Mouse (Mus musculus) midbrain, embryonic 12.5 days (tissue): ENCODE results near the gene Sfxn1. TPM values are rescaled to one million over a fixed set of nuclear protein-coding genes. Genes with fewer than 3 reads are reported as not detected.
A peak's percentile ranks its signal among the peaks of the same experiment; 100 is the strongest.

Experiments used
- ATAC-seq: fragments of 200-750 bp; cut with Nextera tagmentation; 2 replicates; pipeline ENCODE4 v1.8.0; 2017; ENCODE audit warnings: low read depth, moderate TSS enrichment, moderate library complexity; ENCODE audit not compliant: low FRiP score
- H3K27ac ChIP-seq: fragments of 300-500 bp; sonication (generic); replicated peaks from 2 replicates; pipeline ENCODE4 v1.5.1; 2016; ENCODE audit warnings: mild to moderate bottlenecking
- H3K27me3 ChIP-seq: fragments of 300-500 bp; sonication (generic); 2 replicates; pipeline ENCODE4 v1.6.1; 2016; ENCODE audit warnings: mild to moderate bottlenecking
- H3K36me3 ChIP-seq: fragments of 300-500 bp; sonication (generic); 2 replicates; pipeline ENCODE4 v1.6.1; 2016
- H3K4me1 ChIP-seq: fragments of 300-500 bp; sonication (generic); 2 replicates; pipeline ENCODE4 v1.6.1; 2016
- H3K4me2 ChIP-seq: fragments of 300-500 bp; sonication (generic); replicated peaks from 2 replicates; pipeline ENCODE4 v1.6.1; 2016; ENCODE audit warnings: mild to moderate bottlenecking, moderate library complexity
- H3K4me3 ChIP-seq: fragments of 300-500 bp; sonication (generic); 2 replicates; pipeline ENCODE4 v1.5.1; 2016; ENCODE audit warnings: mild to moderate bottlenecking
- H3K9ac ChIP-seq: fragments of 300-500 bp; sonication (generic); replicated peaks from 2 replicates; pipeline ENCODE4 v1.6.1; 2016; ENCODE audit warnings: mild to moderate bottlenecking, moderate library complexity
- H3K9me3 ChIP-seq: fragments of 300-500 bp; sonication (generic); 2 replicates; pipeline ENCODE4 v1.6.1; 2016; ENCODE audit warnings: mild to moderate bottlenecking
- WGBS: fragments of 180-500 bp; shearing (Covaris S2); methylation state at CpG from one replicate; pipeline ENCODE4 v1.1.7; 2016; 5-methylcytosine and 5-hydroxymethylcytosine counted together
- polyA plus RNA-seq: library from polyadenylated mRNA; unstranded; fragments of >200 nt; fragmentation: Nextera tagmentation; extraction: Ambion mirVana; gene quantifications from 2 replicates; pipeline ENCODE4 v1.2.1, GENCODE M21; 2016

The Sfxn1 gene
- polyA plus RNA-seq, 1 experiment from 2014 or later: 73.8 TPM

DNA sequence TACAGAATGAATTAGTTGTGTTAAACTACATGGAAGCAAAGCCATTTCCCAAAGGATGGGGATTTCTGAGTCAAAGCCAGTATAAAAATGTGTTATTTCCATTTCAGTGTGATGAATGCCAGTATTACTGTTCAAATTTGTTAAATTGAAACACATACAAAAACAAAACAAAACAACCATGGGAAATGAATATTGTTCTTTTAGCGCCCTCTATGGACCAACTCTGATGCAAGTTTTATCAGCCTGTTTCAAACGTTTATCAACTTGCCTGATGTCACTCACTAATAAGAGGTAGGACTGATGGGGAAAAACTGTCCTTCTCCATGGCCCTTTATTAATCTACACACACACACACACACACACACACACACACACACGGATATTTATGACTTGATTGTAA lies 8.4 kb upstream of the Sfxn1 start:
- 4% methylated on average over 3 of the region's 3 CpGs for WGBS
- Histone ChIP-seq H3K4me1 (peaks cover 8% of the 10 kb centered on the region), H3K4me3 (no peak overlapping the region), H3K36me3 (no peaks in the 10 kb centered on the region), H3K9me3 (no peaks in the 10 kb centered on the region), H3K27ac (no peak overlapping the region), H3K9ac (no peak overlapping the region), H3K4me2 (no peak overlapping the region), H3K27me3 (peaks cover 26% of the 10 kb centered on the region)
- no peak for ATAC-seq

DNA sequence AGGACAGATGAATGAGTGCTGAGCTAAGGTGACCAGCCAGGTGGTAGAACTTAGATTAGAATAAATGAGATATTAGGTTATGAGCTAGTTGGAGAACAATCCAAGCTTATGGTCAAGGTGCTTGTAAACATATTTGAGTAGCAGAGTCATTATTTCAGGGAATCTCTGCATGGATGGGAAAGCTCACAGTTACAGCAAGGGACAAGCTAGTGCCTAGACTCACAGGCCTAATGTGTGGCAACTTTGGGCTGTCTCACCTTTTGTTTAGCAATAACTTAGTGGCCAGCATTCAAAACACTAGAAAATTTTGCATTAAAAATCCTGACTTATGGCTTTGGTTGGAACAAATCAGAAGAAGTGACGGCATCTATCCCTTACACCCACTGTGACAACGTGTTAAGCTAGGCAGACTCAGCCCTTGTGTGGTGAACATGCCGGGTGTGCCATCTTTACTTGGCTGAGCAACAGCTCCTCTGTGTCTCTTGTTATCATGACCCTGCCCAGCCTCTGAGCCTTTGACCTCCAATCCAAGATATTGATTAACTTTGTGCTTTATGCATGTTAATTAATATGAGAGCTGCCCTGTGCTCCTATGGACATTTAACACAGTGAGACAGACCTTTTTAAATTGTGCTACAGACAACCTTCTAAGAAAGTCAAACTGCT lies 5.5 kb upstream of the Sfxn1 start:
- ATAC-seq: no peak
- no peak overlapping the region for H3K4me2 ChIP-seq
- H3K27me3 ChIP-seq: peaks cover 25% of the 10 kb centered on the region
- H3K4me1 ChIP-seq: peaks cover 8% of the 10 kb centered on the region
- H3K36me3 ChIP-seq: no peaks in the 10 kb centered on the region
- H3K9ac ChIP-seq: no peak overlapping the region
- no peak overlapping the region for H3K4me3 ChIP-seq
- H3K27ac ChIP-seq: no peak overlapping the region
- WGBS: 79% methylated on average over 3 of the region's 3 CpGs
- H3K9me3 ChIP-seq: no peaks in the 10 kb centered on the region

DNA sequence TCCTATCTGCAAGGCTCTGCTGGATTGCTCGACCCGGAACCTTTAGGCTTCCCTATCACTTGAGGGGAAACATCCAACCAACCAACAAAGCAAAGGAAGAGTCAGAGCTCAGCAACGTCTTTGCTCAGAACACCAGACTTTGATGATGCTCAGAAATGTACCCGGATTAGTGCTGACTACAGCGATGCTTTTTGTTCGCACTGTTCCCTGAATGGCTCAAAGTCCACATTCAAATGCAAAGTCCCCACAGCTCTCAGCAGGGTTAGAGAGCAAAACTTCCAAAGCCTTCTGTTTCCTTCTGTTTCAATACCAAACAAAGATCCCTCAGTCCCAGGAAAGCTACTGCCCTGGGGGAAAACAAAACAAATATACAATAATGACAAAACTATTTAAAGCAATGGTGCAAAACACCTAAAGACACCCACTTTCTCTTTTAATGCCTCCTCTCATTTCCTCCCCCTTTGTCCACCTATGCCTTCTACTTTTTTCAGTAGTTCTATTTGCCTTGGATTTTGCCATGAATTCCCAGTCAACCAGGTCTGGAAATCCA lies 4.0 kb upstream of the Sfxn1 start:
- 6% methylated on average over 6 of the region's 6 CpGs for WGBS
- ATAC-seq: no peak
- H3K9ac ChIP-seq: no peak overlapping the region
- H3K9me3 ChIP-seq: no peaks in the 10 kb centered on the region
- H3K4me1 ChIP-seq: peaks cover 15% of the 10 kb centered on the region
- H3K27ac ChIP-seq: peak overlapping the region; percentile 63
- H3K4me2 ChIP-seq: no peak overlapping the region
- no peaks in the 10 kb centered on the region for H3K36me3 ChIP-seq
- no peak overlapping the region for H3K4me3 ChIP-seq
- peaks cover 25% of the 10 kb centered on the region for H3K27me3 ChIP-seq

DNA sequence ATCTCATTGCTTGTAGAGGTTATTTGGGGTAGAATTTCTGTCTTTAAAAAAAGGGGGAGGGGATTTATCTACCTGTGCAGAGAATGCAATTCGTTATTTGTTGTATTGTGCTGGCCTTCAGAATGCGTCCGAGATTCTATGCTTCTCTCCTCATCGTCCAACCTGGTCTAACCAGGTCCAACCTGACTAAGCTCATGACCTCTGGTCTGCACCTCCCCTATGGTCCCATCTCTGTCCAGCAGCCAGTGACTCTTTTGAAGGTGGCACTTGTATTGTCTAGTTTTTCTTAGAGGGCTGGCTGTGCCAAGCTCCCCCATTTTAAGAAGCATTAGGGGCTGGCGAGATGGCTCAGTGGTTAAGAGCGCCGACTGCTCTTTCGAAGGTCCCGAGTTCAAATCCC lies 658 bp upstream of the Sfxn1 start:
- peaks cover 24% of the 10 kb centered on the region for H3K4me1 ChIP-seq
- 96% methylated on average over 9 of the region's 9 CpGs for WGBS

DNA sequence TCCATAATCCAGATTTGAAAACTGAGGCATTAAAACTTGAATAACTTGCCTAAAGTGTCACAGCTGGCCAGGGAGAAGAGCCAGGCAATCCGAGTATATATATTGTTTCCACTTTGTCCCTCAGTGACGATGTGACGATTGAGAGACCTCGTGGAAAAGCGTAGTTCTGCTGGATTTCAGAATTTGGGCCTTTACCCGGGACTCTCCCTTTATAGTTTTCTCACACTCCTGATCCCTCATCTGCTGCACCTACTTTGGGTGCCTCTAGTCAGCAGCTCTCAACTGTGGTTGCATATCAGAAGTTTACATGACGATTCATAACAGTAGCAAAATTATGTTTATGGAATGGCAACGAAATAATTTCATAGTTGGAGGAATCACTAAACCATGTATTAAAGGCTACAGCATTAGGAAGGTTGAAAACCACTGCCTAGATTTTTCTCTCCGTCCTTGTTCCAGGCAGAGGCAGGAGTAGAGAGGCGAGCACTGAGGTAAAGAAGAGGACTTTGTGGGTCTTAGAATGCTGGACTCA lies 923 bp downstream of the Sfxn1 start:
- peaks cover 23% of the 10 kb centered on the region for H3K4me1 ChIP-seq
- peak overlapping the region; percentile 75 for H3K4me3 ChIP-seq
- 44% methylated on average over 10 of the region's 10 CpGs for WGBS
- H3K4me2 ChIP-seq: peak overlapping the region; percentile 57
- no peaks in the 10 kb centered on the region for H3K36me3 ChIP-seq
- H3K9ac ChIP-seq: peak overlapping the region; percentile 72
- no peaks in the 10 kb centered on the region for H3K9me3 ChIP-seq
- H3K27me3 ChIP-seq: peaks cover 6% of the 10 kb centered on the region; the same call in 1 of the 2 replicates
- H3K27ac ChIP-seq: no peak overlapping the region
- no peak for ATAC-seq

More for the DNA sequence above, 658 bp upstream of the Sfxn1 start:
- Histone ChIP-seq H3K36me3 (no peaks in the 10 kb centered on the region), H3K4me2 (no peak overlapping the region), H3K9ac (no peak overlapping the region), H3K9me3 (no peaks in the 10 kb centered on the region), H3K27me3 (peaks cover 6% of the 10 kb centered on the region; the same call in 1 of the 2 replicates), H3K27ac (no peak overlapping the region), H3K4me3 (no peak overlapping the region)
- ATAC-seq: no peak

DNA sequence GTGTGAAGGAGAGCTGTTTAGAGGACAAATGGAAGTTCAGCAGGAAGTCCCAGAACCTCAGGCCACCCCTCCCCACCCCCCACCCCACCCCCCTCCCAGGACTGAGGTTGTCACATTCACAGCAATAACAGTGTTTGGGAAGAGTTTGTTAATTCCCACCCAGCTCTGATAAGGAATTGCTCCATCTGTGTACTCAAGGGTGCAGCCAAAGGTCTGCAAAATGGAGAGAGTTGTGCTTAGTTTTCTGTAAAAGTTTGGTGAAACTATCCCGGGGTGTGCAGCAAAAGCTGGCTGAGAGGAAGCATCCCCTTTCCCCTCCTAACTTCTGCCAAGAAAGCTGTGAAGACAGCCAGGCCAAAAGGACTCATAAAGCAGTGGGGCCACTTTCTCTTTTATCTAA lies 1.4 kb downstream of the Sfxn1 start:
- H3K9ac ChIP-seq: peak overlapping the region; percentile 72; the same call in 1 of the 2 replicates
- peaks cover 21% of the 10 kb centered on the region for H3K4me1 ChIP-seq
- H3K27me3 ChIP-seq: peaks cover 6% of the 10 kb centered on the region; the same call in 1 of the 2 replicates
- H3K36me3 ChIP-seq: no peaks in the 10 kb centered on the region
- peak overlapping the region; percentile 57 for H3K4me2 ChIP-seq
- peak overlapping the region; percentile 75 for H3K4me3 ChIP-seq
- H3K27ac ChIP-seq: no peak overlapping the region
- no peak for ATAC-seq
- no peaks in the 10 kb centered on the region for H3K9me3 ChIP-seq
- WGBS: 70% methylated on average over 1 of the region's 1 CpGs

DNA sequence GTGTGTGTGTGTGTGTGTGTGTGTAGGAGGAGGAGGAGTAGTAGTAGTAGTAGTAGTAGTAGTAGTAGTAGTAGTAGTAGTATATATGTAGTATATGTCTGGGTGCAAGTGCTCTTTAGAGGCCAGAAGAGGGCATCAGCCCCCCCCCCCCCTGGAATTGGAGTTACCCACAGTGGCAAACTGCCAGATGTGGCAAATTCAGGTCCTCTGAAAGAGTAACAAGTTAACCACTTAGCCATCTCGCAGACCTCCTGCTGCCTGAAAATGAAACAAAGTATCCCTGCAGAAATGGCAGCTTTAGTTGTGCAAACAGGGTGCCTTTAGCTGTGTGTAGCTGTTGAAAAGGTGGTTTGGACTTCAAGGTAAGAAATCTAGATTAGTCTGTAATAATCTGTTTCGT lies 1.8 kb downstream of the Sfxn1 start:
- Histone ChIP-seq H3K27me3 (peaks cover 6% of the 10 kb centered on the region; the same call in 1 of the 2 replicates), H3K9ac (peak overlapping the region; percentile 72; the same call in 1 of the 2 replicates), H3K36me3 (no peaks in the 10 kb centered on the region), H3K4me3 (no peak overlapping the region), H3K27ac (no peak overlapping the region), H3K9me3 (no peaks in the 10 kb centered on the region), H3K4me1 (peaks cover 20% of the 10 kb centered on the region), H3K4me2 (peak overlapping the region; percentile 57)
- no peak for ATAC-seq
- WGBS: 83% methylated on average over 2 of the region's 2 CpGs

DNA sequence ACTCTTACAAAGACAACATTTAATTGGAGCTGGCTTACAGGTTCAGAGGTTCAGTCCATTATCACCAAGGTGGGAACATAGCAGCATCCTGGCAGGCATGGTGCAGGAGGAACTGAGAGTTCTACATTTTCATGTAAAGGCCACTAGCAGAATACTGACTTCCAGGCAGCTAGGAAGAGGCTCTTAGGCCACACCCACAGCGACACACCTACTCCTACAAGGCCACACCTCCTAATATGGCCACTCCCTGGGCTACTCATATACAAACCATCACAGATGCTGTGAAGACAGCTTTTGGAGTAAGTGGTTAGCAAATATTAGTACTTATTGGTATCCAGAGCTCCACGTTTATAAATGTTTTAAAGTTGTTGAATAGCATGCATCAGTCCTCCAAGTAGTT lies 3.7 kb downstream of the Sfxn1 start:
- 91% methylated on average over 2 of the region's 2 CpGs for WGBS
- H3K9ac ChIP-seq: no peak overlapping the region
- no peak overlapping the region for H3K4me3 ChIP-seq
- H3K4me2 ChIP-seq: no peak overlapping the region
- ATAC-seq: no peak
- H3K27me3 ChIP-seq: peaks cover 3% of the 10 kb centered on the region; the same call in 1 of the 2 replicates
- no peak overlapping the region for H3K27ac ChIP-seq
- no peaks in the 10 kb centered on the region for H3K9me3 ChIP-seq
- peaks cover 20% of the 10 kb centered on the region for H3K4me1 ChIP-seq
- H3K36me3 ChIP-seq: no peaks in the 10 kb centered on the region

DNA sequence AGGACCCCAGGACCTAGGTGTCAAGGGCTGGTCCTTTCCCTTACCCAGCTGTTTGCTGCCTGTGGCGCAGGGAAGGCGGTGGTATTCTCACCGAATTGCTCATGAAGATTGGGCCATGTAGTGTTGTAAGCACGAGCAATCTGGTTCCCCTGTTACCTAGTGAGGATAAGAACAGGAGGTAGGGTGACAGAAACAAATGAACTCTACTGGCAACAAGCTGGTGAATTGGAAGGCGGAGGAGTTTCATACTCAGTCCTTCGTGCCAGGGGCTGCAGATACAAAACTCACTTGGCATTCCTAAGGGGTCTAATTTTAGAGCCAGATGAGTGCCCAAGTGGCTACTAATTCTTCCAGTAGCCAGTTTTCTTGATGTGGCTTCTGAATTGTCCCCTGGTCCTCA lies 4.4 kb downstream of the Sfxn1 start:
- ATAC-seq: no peak
- Histone ChIP-seq H3K4me2 (no peak overlapping the region), H3K27ac (no peak overlapping the region), H3K9ac (no peak overlapping the region), H3K4me3 (no peak overlapping the region), H3K9me3 (no peaks in the 10 kb centered on the region), H3K4me1 (peaks cover 20% of the 10 kb centered on the region), H3K27me3 (no peaks in the 10 kb centered on the region), H3K36me3 (no peaks in the 10 kb centered on the region)
- 93% methylated on average over 6 of the region's 6 CpGs for WGBS

DNA sequence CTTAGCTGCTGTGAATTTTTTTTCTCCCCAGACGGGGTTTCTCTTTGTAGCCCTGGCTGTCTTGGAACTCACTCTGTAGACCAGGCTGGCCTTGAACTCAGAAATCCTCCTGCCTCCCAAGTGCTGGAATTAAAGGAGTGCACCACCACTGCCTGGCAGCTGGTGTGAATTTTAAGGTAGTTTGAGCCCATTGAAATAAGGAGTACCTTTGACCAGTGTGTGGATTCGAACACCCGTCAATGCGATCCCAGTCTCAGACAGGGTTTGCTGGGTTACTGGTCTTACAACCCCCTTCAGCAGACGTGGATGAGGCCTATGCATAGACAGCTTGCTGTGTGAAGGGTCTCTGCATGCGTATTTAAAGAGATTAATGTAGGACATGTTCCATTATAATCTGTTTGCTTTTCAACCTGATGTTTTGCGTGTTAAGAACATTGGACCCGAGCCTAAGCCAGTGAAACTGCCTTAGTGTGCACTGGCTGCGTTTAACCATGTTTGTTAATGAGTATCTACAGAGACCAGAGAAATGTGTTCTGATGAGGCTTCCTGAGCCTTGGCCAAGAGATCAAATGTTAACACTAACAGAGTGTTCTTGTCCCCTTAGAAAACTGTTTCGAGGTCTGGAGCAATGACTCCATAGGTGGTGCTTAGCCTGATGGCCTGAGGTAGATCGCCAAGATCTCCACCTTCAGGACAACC lies 5.2 kb downstream of the Sfxn1 start:
- H3K9ac ChIP-seq: no peak overlapping the region
- H3K36me3 ChIP-seq: no peaks in the 10 kb centered on the region
- H3K27ac ChIP-seq: no peak overlapping the region
- ATAC-seq: no peak
- peaks cover 20% of the 10 kb centered on the region for H3K4me1 ChIP-seq
- 88% methylated on average over 11 of the region's 11 CpGs for WGBS
- H3K4me2 ChIP-seq: no peak overlapping the region
- no peaks in the 10 kb centered on the region for H3K27me3 ChIP-seq
- H3K9me3 ChIP-seq: no peaks in the 10 kb centered on the region
- no peak overlapping the region for H3K4me3 ChIP-seq

DNA sequence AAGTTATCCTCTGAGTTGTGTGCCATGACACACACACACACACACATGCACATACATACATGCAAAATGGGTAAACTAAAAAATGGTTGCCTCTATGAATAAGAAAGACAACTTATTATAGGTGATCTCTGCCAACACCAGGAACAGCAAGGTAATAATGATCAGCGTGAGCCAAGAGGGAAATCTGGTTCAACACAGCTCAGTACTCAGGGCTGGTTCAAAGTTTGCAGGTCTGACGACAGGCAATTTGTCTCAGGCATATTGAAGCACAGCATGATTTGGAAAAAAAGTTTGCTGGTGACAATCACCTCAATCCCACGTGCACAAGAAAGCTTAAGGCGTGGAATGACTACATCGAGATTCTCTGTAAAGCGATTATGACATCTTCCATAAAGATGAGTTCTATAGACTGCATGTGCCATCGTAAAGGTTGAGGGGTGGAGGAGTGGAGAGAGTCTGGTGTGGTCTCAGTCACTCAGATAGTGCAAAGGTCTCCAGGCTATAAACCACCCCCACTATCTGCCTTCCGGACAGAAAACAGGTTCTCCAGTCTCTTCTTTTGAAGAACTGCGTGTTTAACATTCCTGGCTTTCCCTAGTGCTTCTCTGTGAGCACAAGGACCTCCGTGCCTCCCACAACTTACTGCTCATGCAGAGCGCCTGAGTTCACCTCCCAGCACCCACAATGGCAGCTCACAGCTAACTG lies 6.0 kb downstream of the Sfxn1 start:
- Histone ChIP-seq H3K4me1 (peaks cover 13% of the 10 kb centered on the region), H3K4me2 (no peak overlapping the region), H3K9me3 (no peaks in the 10 kb centered on the region), H3K27me3 (no peaks in the 10 kb centered on the region), H3K9ac (no peak overlapping the region), H3K36me3 (no peaks in the 10 kb centered on the region), H3K27ac (no peak overlapping the region), H3K4me3 (no peak overlapping the region)
- WGBS: 86% methylated on average over 11 of the region's 11 CpGs
- ATAC-seq: no peak
